Mouse (Mus musculus): ENCODE results near the gene Cdyl2. TPM values are rescaled to one million over a fixed set of nuclear protein-coding genes. Genes with fewer than 3 reads are reported as not detected.

Cdyl2 gene
- total and polyA plus RNA-seq, 3 experiments = not detected

GRCm38 (mm10) chr8:116628975-116629374 lies 103.8 kb downstream of the Cdyl2 start:
- no peak for TF ChIP-seq E2F4 (IDR thresholded peaks at IDR 0.05; ENCODE audit: borderline replicate concordance, low read depth, low read length)
- no peak for TF ChIP-seq USF2 (IDR thresholded peaks at IDR 0.05; ENCODE audit: borderline replicate concordance in 1 of 2, insufficient read depth in 1 of 2, low read depth in 1 of 2, low read length in 2 of 2)
- no peak for TF ChIP-seq TBP (IDR thresholded peaks at IDR 0.05; ENCODE audit: low read depth, low read length)
- no peak for TF ChIP-seq BHLHE40 (IDR thresholded peaks at IDR 0.05; ENCODE audit: borderline replicate concordance, low read depth, low read length)
- TF ChIP-seq CHD2 (IDR thresholded peaks at IDR 0.05; ENCODE audit: low read length) = no peak
- no peak for TF ChIP-seq MEF2A (IDR thresholded peaks at IDR 0.05; ENCODE audit: extremely low read depth, insufficient replicate concordance, low read depth, low read length, poor library complexity, severe bottlenecking)
- TF ChIP-seq UBTF (IDR thresholded peaks at IDR 0.05; ENCODE audit: borderline replicate concordance, insufficient read depth, low read depth, low read length) = no peak
- no peak for TF ChIP-seq MAZ (IDR thresholded peaks at IDR 0.05; ENCODE audit: low read depth, low read length)
- no peak for DNase-seq (ENCODE audit: low read depth, low spot score)
- Histone ChIP-seq H3K9me3 (replicated peaks; ENCODE audit: insufficient read depth, low read length) (no peaks in the 10 kb centered on the region), H3K9ac (ENCODE audit: control insufficient read depth, low read depth, low read length, poor library complexity, severe bottlenecking) (no peak overlapping the region), H3K79me2 (ENCODE audit: control insufficient read depth, insufficient read depth, low read length, poor library complexity) (no peaks in the 10 kb centered on the region), H3K4me1 (ENCODE audit: control insufficient read depth in 1 of 2, insufficient read depth in 2 of 2, low read length in 2 of 2) (no peaks in the 10 kb centered on the region), H3K27ac (ENCODE audit: control insufficient read depth, low read depth, low read length) (no peak overlapping the region), H3K36me3 (ENCODE audit: control insufficient read depth in 1 of 2, insufficient read depth in 2 of 2, low read length in 2 of 2) (no peaks in the 10 kb centered on the region), H3K27me3 (ENCODE audit: control insufficient read depth in 1 of 2, insufficient read depth in 2 of 2, low read length in 2 of 2) (no peaks in the 10 kb centered on the region), H3K4me3 (ENCODE audit: control insufficient read depth in 1 of 2, insufficient read depth in 1 of 2, low read depth in 2 of 2, low read length in 2 of 2) (no peak overlapping the region)

- no peak overlapping the region for H3K4me3 ChIP-seq (ENCODE audit: control insufficient read depth in 1 of 2, insufficient read depth in 1 of 2, low read depth in 2 of 2, low read length in 2 of 2)
- no peaks in the 10 kb centered on the region for H3K4me1 ChIP-seq (ENCODE audit: control insufficient read depth in 1 of 2, insufficient read depth in 2 of 2, low read length in 2 of 2)
- no peaks in the 10 kb centered on the region for H3K27me3 ChIP-seq (ENCODE audit: control insufficient read depth in 1 of 2, insufficient read depth in 2 of 2, low read length in 2 of 2)
- no peak overlapping the region for H3K27ac ChIP-seq (ENCODE audit: control insufficient read depth, low read depth, low read length)
- H3K79me2 ChIP-seq (ENCODE audit: control insufficient read depth, insufficient read depth, low read length, poor library complexity) = no peaks in the 10 kb centered on the region
- no peak for DNase-seq (ENCODE audit: low read depth, low spot score)
- TF ChIP-seq RCOR1 (IDR thresholded peaks at IDR 0.05; ENCODE audit: low read depth, low read length) (no peak), SIN3A (IDR thresholded peaks at IDR 0.05; ENCODE audit: low read length) (no peak), POLR2AphosphoS5 (IDR thresholded peaks at IDR 0.05; ENCODE audit: borderline replicate concordance, low read depth, low read length) (no peak), HCFC1 (IDR thresholded peaks at IDR 0.05; ENCODE audit: low read depth, low read length) (no peak), GABPA (IDR thresholded peaks at IDR 0.05; ENCODE audit: low read depth, low read length) (no peak), POLR2AphosphoS2 (IDR thresholded peaks at IDR 0.05; ENCODE audit: low read length) (no peak), NRF1 (IDR thresholded peaks at IDR 0.05; ENCODE audit: insufficient read depth, low read depth, low read length, poor library complexity, severe bottlenecking) (no peak), GATA1 (IDR thresholded peaks at IDR 0.05; ENCODE audit: low read depth, low read length) (no peak), SMC3 (IDR thresholded peaks at IDR 0.05; ENCODE audit: low read depth, low read length) (no peak), ZKSCAN1 (IDR thresholded peaks at IDR 0.05; ENCODE audit: low read depth, low read length) (no peak), TAL1 (IDR thresholded peaks at IDR 0.05; ENCODE audit: low read length) (no peak), BHLHE40 (IDR thresholded peaks at IDR 0.05; ENCODE audit: borderline replicate concordance, low read depth, low read length) (no peak), CTCF (IDR thresholded peaks at IDR 0.05 in 2 of 3, conservative IDR thresholded peaks at IDR 0.05 in 1 of 3; ENCODE audit: control insufficient read depth in 1 of 3, insufficient read depth in 1 of 3, low read depth in 2 of 3, low read length in 3 of 3, poor library complexity in 1 of 3, severe bottlenecking in 1 of 3) (no peak), TCF12 (IDR thresholded peaks at IDR 0.05; ENCODE audit: low read depth, low read length) (no peak), ZMIZ1 (IDR thresholded peaks at IDR 0.05; ENCODE audit: low read depth, low read length) (no peak), CHD2 (IDR thresholded peaks at IDR 0.05; ENCODE audit: low read length) (no peak), KAT2A (conservative IDR thresholded peaks at IDR 0.05; ENCODE audit: low read depth, low read length) (no peak), MXI1 (IDR thresholded peaks at IDR 0.05; ENCODE audit: low read depth, low read length) (no peak), MAX (IDR thresholded peaks at IDR 0.05; ENCODE audit: low read length) (no peak)
- H3K36me3 ChIP-seq (ENCODE audit: control insufficient read depth in 1 of 2, insufficient read depth in 2 of 2, low read length in 2 of 2) = no peaks in the 10 kb centered on the region
- no peak overlapping the region for H3K9ac ChIP-seq (ENCODE audit: control insufficient read depth, low read depth, low read length, poor library complexity, severe bottlenecking)
- H3K9me3 ChIP-seq (replicated peaks; ENCODE audit: insufficient read depth, low read length) = no peaks in the 10 kb centered on the region
These were observed 104.8 kb downstream of the Cdyl2 start for GRCm38 (mm10) chr8:116627854-116628479.

Measured in MEL (cell line).